Mouse (Mus musculus) myocyte (in vitro differentiated cells): ENCODE measurements around the gene Wdfy3. TPM values are rescaled to one million over a fixed set of nuclear protein-coding genes. Genes with fewer than 3 reads are reported as not detected.

ENCODE experiments used
- H3K27me3 ChIP-seq: one replicate; pipeline ENCODE4 v1.6.1; 2011; ENCODE audit not compliant: control insufficient read depth, insufficient read depth, insufficient read length
- H3K36me3 ChIP-seq: one replicate; pipeline ENCODE4 v1.6.1; 2011; ENCODE audit not compliant: control insufficient read depth, insufficient read depth
- H3K4me2 ChIP-seq: one replicate; pipeline ENCODE4 v1.6.1; 2011; ENCODE audit warnings: low read depth, control low read depth
- H3K4me3 ChIP-seq: one replicate; pipeline ENCODE4 v1.5.1; 2011; ENCODE audit warnings: mild to moderate bottlenecking, control low read depth, moderate library complexity
- H3K79me2 ChIP-seq: one replicate; pipeline ENCODE4 v1.6.1; 2011; ENCODE audit not compliant: control insufficient read depth, insufficient read depth
- H3ac ChIP-seq: one replicate; pipeline ENCODE4 v1.6.1; 2011; ENCODE audit not compliant: control insufficient read depth, insufficient read length
- CEBPB ChIP-seq: IDR thresholded peaks from 2 replicates; pipeline ENCODE4 v1.6.1; 2011; ENCODE audit warnings: mild to moderate bottlenecking, moderate library complexity; ENCODE audit not compliant: poor library complexity, insufficient read depth, severe bottlenecking
- E2F4 ChIP-seq: IDR thresholded peaks from one replicate; pipeline ENCODE4 v1.6.1; 2011; ENCODE audit warnings: mild to moderate bottlenecking, control low read depth, moderate library complexity; ENCODE audit not compliant: insufficient read depth
- MAX ChIP-seq: IDR thresholded peaks from one replicate; pipeline ENCODE4 v1.6.1; 2011; ENCODE audit warnings: low read depth, mild to moderate bottlenecking, control low read depth
- MYOD1 ChIP-seq, 3 experiments: IDR thresholded peaks; one replicate each; pipeline ENCODE4 v1.6.1; 2011; ENCODE audit warnings: control low read depth in 2 of 3, low read depth in 2 of 3, mild to moderate bottlenecking in 2 of 3, moderate library complexity in 1 of 3; ENCODE audit not compliant: insufficient read length in 2 of 3, control insufficient read depth in 1 of 3
- MYOG ChIP-seq, 3 experiments: IDR thresholded peaks; one replicate each; pipeline ENCODE4 v1.6.1; 2011; ENCODE audit warnings: control low read depth in 2 of 3, low read depth in 2 of 3, mild to moderate bottlenecking in 2 of 3; ENCODE audit not compliant: insufficient read length in 2 of 3, control insufficient read depth in 1 of 3, insufficient read depth in 1 of 3
- POLR2A ChIP-seq: IDR thresholded peaks from one replicate; pipeline ENCODE4 v1.6.1; 2011; ENCODE audit warnings: low read depth, mild to moderate bottlenecking, control low read depth, moderate library complexity; ENCODE audit not compliant: insufficient read length
- POLR2AphosphoS2 ChIP-seq: IDR thresholded peaks from one replicate; pipeline ENCODE4 v1.6.1; 2011; ENCODE audit warnings: low read depth, control low read depth; ENCODE audit not compliant: insufficient read length
- REST ChIP-seq: IDR thresholded peaks from one replicate; pipeline ENCODE4 v1.6.1; 2011; ENCODE audit warnings: mild to moderate bottlenecking, control low read depth, moderate library complexity; ENCODE audit not compliant: insufficient read depth, insufficient read length
- SRF ChIP-seq: IDR thresholded peaks from one replicate; pipeline ENCODE4 v1.6.1; 2011; ENCODE audit warnings: low read depth; ENCODE audit not compliant: control insufficient read depth, insufficient read length
- TCF12 ChIP-seq: IDR thresholded peaks from one replicate; pipeline ENCODE4 v1.6.1; 2011; ENCODE audit warnings: mild to moderate bottlenecking, control low read depth; ENCODE audit not compliant: poor library complexity, insufficient read depth, severe bottlenecking
- TCF3 ChIP-seq: IDR thresholded peaks from one replicate; pipeline ENCODE4 v1.6.1; 2011; ENCODE audit warnings: low read depth, control low read depth; ENCODE audit not compliant: insufficient read length
- USF1 ChIP-seq: IDR thresholded peaks from one replicate; pipeline ENCODE4 v1.6.1; 2011; ENCODE audit warnings: low read depth, mild to moderate bottlenecking, control low read depth, moderate library complexity
- polyA plus RNA-seq: library from polyadenylated mRNA; unstranded; fragments of >200 nt; fragmentation: generic; extraction: Trizol; gene quantifications from one replicate; pipeline ENCODE4 v1.2.1, GENCODE M21; 2012; ENCODE audit warnings: missing spikeins

The Wdfy3 gene
- polyA plus RNA-seq, 1 experiment, result 9.5 TPM

DNA sequence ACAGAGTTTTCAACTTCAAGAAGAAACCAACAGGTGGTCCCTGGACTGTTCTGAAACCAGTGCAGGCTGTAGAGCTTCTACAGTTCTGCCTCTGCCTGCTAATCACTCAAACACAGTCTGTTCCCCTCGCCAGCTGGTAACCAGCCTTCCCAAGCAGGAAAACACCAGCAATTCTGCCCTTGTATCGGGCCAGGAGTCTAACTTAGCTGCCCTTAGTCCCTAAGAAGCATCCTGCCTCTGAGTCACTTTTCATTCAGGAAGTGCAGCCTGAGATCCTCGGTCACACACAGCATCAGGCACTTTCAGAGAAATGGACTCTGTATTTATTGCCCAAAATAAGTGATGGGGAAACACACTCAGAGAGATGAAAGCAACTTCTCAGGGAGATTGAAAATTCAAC is 66.3 kb downstream of the Wdfy3 start:
- Histone ChIP-seq H3K79me2 (peaks cover 11% of the 10 kb centered on the region), H3K27me3 (no peaks in the 10 kb centered on the region), H3K36me3 (peaks cover 9% of the 10 kb centered on the region), H3K4me2 (no peak overlapping the region), H3ac (no peak overlapping the region), H3K4me3 (no peak overlapping the region)
- no peak for TF ChIP-seq MYOD1 (IDR thresholded peaks at IDR 0.05; ENCODE audit: control insufficient read depth in 1 of 3, insufficient read length in 2 of 3, low read depth in 2 of 3)
- no peak for TF ChIP-seq POLR2AphosphoS2
- no peak for TF ChIP-seq POLR2A
- no peak for TF ChIP-seq E2F4
- no peak for TF ChIP-seq SRF
- TF ChIP-seq CEBPB, result no peak
- no peak for TF ChIP-seq REST
- TF ChIP-seq TCF3, result no peak

GRCm38 (mm10) chr5:102001026-102001425 is 68.7 kb downstream of the Wdfy3 start:
- peaks cover 14% of the 10 kb centered on the region for H3K79me2 ChIP-seq
- no peak overlapping the region for H3K4me2 ChIP-seq
- TF ChIP-seq MYOG (IDR thresholded peaks at IDR 0.05; ENCODE audit: control insufficient read depth in 1 of 3, insufficient read depth in 1 of 3, insufficient read length in 2 of 3, low read depth in 2 of 3) (no peak), POLR2A (no peak), MAX (no peak), TCF3 (no peak), E2F4 (no peak), CEBPB (no peak), POLR2AphosphoS2 (no peak), REST (no peak), SRF (no peak), MYOD1 (IDR thresholded peaks at IDR 0.05; ENCODE audit: control insufficient read depth in 1 of 3, insufficient read length in 2 of 3, low read depth in 2 of 3) (no peak), TCF12 (no peak), USF1 (no peak)
- H3ac ChIP-seq, result no peak overlapping the region
- no peak overlapping the region for H3K4me3 ChIP-seq
- no peaks in the 10 kb centered on the region for H3K36me3 ChIP-seq
- no peaks in the 10 kb centered on the region for H3K27me3 ChIP-seq

DNA sequence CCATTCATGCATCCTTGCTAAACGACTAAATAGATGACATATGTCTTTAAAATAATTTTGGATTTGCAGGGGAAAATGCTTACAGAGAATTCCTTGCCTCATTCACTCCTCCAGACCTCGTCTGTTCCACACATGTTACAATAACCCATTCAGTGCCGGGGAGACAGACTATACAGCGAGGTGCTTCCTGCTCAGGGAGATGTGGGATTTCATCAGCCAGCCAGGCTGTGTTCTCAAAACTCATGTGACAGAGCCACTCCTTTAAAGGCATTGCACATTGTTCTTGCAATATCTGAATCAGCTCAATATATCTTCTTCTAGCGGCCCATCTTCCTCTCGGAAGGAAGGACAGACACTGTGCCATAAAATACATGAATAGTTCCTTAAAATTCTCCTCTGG is 70.8 kb downstream of the Wdfy3 start:
- H3K79me2 ChIP-seq, result peaks cover 15% of the 10 kb centered on the region
- no peak for TF ChIP-seq MYOG (IDR thresholded peaks at IDR 0.05; ENCODE audit: control insufficient read depth in 1 of 3, insufficient read depth in 1 of 3, insufficient read length in 2 of 3, low read depth in 2 of 3)
- no peak for TF ChIP-seq USF1
- no peak for TF ChIP-seq MAX
- no peak for TF ChIP-seq POLR2AphosphoS2
- no peak for TF ChIP-seq POLR2A
- no peak for TF ChIP-seq MYOD1 (IDR thresholded peaks at IDR 0.05; ENCODE audit: control insufficient read depth in 1 of 3, insufficient read length in 2 of 3, low read depth in 2 of 3)
- TF ChIP-seq TCF3, result no peak
- TF ChIP-seq REST, result no peak
- TF ChIP-seq TCF12, result no peak
- TF ChIP-seq E2F4, result no peak
- no peak for TF ChIP-seq CEBPB
- TF ChIP-seq SRF, result no peak
- H3K4me2 ChIP-seq, result no peak overlapping the region
- H3K27me3 ChIP-seq, result no peaks in the 10 kb centered on the region
- H3K4me3 ChIP-seq, result no peak overlapping the region
- no peak overlapping the region for H3ac ChIP-seq
- H3K36me3 ChIP-seq, result no peaks in the 10 kb centered on the region

GRCm38 (mm10) chr5:101996036-101996735 is 73.5 kb downstream of the Wdfy3 start:
- H3K79me2 ChIP-seq, result peaks cover 34% of the 10 kb centered on the region
- TF ChIP-seq MYOG (IDR thresholded peaks at IDR 0.05; ENCODE audit: control insufficient read depth in 1 of 3, insufficient read depth in 1 of 3, insufficient read length in 2 of 3, low read depth in 2 of 3) (no peak), REST (no peak), POLR2AphosphoS2 (no peak), USF1 (no peak), POLR2A (no peak), MAX (no peak), CEBPB (no peak), MYOD1 (IDR thresholded peaks at IDR 0.05; ENCODE audit: control insufficient read depth in 1 of 3, insufficient read length in 2 of 3, low read depth in 2 of 3) (no peak), E2F4 (no peak), TCF3 (no peak), TCF12 (no peak), SRF (no peak)
- H3K4me2 ChIP-seq, result no peak overlapping the region
- no peak overlapping the region for H3ac ChIP-seq
- H3K4me3 ChIP-seq, result no peak overlapping the region
- no peaks in the 10 kb centered on the region for H3K36me3 ChIP-seq
- H3K27me3 ChIP-seq, result no peaks in the 10 kb centered on the region
